Mouse (Mus musculus) neural tube, embryonic 14.5 days (tissue): ENCODE measurements around the gene 9930021J03Rik. TPM values are rescaled to one million over a fixed set of nuclear protein-coding genes. Genes with fewer than 3 reads are reported as not detected.

Source experiments
- ATAC-seq: fragments of 200-750 bp; cut with Nextera tagmentation; 2 replicates; pipeline ENCODE4 v1.8.0; 2017; ENCODE audit warnings: low read depth, mild to moderate bottlenecking, moderate TSS enrichment, moderate library complexity
- H3K27ac ChIP-seq: fragments of 300-500 bp; sonication (generic); 2 replicates; pipeline ENCODE4 v1.5.1; 2014; ENCODE audit warnings: low read depth, mild to moderate bottlenecking, control low read depth, low read length, moderate library complexity, mixed read lengths
- H3K27me3 ChIP-seq: fragments of 300-500 bp; sonication (generic); 2 replicates; pipeline ENCODE4 v1.6.1; 2014; ENCODE audit warnings: low read length; ENCODE audit not compliant: control insufficient read depth, insufficient read depth
- H3K36me3 ChIP-seq: fragments of 300-500 bp; sonication (generic); 2 replicates; pipeline ENCODE4 v1.6.1; 2014; ENCODE audit warnings: low read length, mixed read lengths; ENCODE audit not compliant: control insufficient read depth, insufficient read depth
- H3K4me1 ChIP-seq: fragments of 300-500 bp; sonication (generic); 2 replicates; pipeline ENCODE4 v1.6.1; 2014; ENCODE audit warnings: low read length; ENCODE audit not compliant: control insufficient read depth, insufficient read depth
- H3K4me2 ChIP-seq: fragments of 300-500 bp; sonication (generic); 2 replicates; pipeline ENCODE4 v1.6.1; 2014; ENCODE audit warnings: mild to moderate bottlenecking, low read depth, low read length, control low read depth
- H3K4me3 ChIP-seq: fragments of 300-500 bp; sonication (generic); 2 replicates; pipeline ENCODE4 v1.5.1; 2014; ENCODE audit warnings: low read depth, low read length, control low read depth, mixed read lengths
- H3K9ac ChIP-seq: fragments of 300-500 bp; sonication (generic); replicated peaks from 2 replicates; pipeline ENCODE4 v1.6.1; 2014; ENCODE audit warnings: low read depth, mild to moderate bottlenecking, control low read depth, low read length, mixed read lengths
- H3K9me3 ChIP-seq: fragments of 300-500 bp; sonication (generic); 2 replicates; pipeline ENCODE4 v1.6.1; 2016; ENCODE audit warnings: low read length; ENCODE audit not compliant: control insufficient read depth
- WGBS: fragments of 180-500 bp; shearing (Covaris S2); extraction: QIAGEN DNeasy Blood & Tissue Kit; methylation state at CpG from one replicate; pipeline ENCODE4 v1.1.7; 2014; 5-methylcytosine and 5-hydroxymethylcytosine counted together
- polyA plus RNA-seq: library from polyadenylated mRNA; unstranded; fragments of >200 nt; fragmentation: Nextera tagmentation; extraction: Ambion mirVana; gene quantifications from 2 replicates; pipeline ENCODE4 v1.2.1, GENCODE M21; 2014

9930021J03Rik gene
- polyA plus RNA-seq, 1 experiment from 2014 or later: 10.9 TPM

DNA sequence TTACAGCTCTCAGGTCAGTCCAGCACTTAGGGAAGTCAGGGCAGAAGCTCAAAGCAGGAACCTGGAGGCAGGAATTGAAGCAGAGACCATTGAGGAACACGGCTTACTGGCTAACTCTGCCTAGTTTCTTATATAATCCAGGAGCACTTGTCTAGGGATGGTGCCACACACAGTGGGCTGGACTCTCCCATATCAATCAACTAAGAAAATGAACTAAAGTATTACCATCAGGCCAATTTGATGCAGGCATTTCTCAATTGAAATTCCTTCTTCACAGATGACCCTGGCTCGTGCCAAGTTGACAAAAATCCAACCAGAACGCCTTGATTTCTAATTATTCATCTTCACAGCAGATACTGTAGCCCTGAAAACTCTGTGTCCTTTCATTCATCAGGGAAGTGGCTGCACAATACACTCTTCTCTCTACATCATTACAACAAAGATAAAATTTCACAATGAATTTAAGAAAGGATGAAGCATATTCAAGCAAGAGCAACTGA lies 32.9 kb upstream of the 9930021J03Rik start:
- Histone ChIP-seq H3K4me2 (no peak overlapping the region), H3K27ac (no peak overlapping the region), H3K4me3 (no peak overlapping the region), H3K9ac (no peak overlapping the region), H3K9me3 (no peaks in the 10 kb centered on the region), H3K36me3 (no peaks in the 10 kb centered on the region), H3K4me1 (peaks cover 4% of the 10 kb centered on the region; the same call in 1 of the 2 replicates), H3K27me3 (no peaks in the 10 kb centered on the region)
- 83% methylated on average over 3 of the region's 3 CpGs for WGBS
- no peak for ATAC-seq

DNA sequence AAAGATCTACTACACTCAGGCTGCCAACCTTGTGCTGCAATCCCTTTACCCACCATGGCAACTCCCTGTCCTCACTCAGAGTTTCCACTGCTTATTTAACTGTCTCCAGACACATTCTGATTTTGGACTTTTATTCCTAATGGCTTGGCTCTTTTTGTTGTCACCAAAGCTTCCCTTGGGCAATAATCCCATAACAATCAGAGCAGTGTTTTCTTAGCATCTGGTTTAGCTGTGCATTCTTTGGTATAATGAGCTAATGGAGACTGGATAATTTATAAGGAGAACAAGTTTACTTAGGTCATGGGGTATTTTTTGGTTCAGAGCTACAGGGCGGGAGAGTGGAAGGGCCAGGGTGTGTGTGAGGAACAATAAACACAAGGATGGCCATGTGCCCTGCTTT lies 32.4 kb upstream of the 9930021J03Rik start:
- WGBS: 77% methylated on average over 1 of the region's 1 CpGs
- no peak overlapping the region for H3K9ac ChIP-seq
- no peak overlapping the region for H3K4me3 ChIP-seq
- no peaks in the 10 kb centered on the region for H3K9me3 ChIP-seq
- H3K4me1 ChIP-seq: no peaks in the 10 kb centered on the region; the same call in 1 of the 2 replicates
- H3K27me3 ChIP-seq: no peaks in the 10 kb centered on the region
- no peaks in the 10 kb centered on the region for H3K36me3 ChIP-seq
- no peak overlapping the region for H3K4me2 ChIP-seq
- no peak overlapping the region for H3K27ac ChIP-seq
- no peak for ATAC-seq

DNA sequence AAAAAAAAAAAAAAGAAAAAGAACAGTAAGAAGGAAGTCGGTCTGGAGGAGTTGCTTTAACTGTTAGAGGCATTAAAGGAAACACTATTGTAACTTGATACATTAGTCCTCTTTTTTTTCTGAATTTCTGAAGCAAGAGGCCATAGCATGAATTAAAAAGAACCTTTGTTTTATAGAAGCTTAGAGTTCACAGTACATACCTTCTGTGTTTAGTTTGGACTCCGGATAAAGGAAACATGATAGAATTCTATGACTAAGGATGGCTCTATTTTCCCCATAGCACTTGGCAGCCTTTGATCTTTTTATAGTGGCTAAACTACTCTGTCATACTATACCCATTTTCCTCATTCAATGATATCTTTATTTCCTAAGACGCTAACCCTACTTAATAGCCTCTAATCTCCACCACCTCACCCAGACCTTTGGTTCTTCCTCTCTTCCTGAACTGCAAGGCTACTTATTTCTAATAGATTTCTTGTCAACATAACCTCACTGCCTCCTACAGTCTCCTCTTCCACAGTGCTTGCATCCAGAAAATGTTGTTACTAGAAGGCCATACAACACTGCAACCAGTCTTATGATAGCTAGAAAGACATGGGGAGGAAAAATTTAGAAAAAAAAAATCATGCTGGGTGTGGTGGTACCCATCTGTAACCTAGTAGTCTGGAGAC lies 29.7 kb upstream of the 9930021J03Rik start:
- Histone ChIP-seq H3K27me3 (no peaks in the 10 kb centered on the region), H3K4me3 (no peak overlapping the region)
- 65% methylated on average over 3 of the region's 3 CpGs for WGBS

DNA sequence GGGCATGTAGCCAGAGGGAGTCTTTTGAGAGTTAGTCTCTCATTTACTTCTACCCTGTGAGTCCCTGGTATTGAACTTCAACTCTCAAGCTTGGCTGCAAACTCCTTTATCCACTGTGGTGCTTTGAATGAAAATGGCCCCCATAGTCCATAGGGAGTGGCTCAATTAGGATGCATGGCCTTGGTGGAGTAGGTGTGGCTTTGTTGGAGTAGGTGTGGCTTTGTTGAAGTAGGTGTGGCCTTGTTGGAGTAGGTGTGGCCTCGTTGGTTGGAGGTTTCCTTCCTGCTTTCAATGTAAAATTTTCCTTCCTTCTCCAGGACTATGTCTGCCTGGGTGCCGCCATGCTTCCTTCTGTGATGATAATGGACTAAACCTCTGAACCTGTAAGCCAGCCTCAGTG lies 25.1 kb upstream of the 9930021J03Rik start:
- no peaks in the 10 kb centered on the region for H3K27me3 ChIP-seq
- H3K4me2 ChIP-seq: no peak overlapping the region
- H3K4me3 ChIP-seq: no peak overlapping the region
- no peaks in the 10 kb centered on the region for H3K36me3 ChIP-seq
- no peak overlapping the region for H3K9ac ChIP-seq
- H3K27ac ChIP-seq: no peak overlapping the region
- H3K9me3 ChIP-seq: no peaks in the 10 kb centered on the region
- no peaks in the 10 kb centered on the region for H3K4me1 ChIP-seq
- 79% methylated on average over 2 of the region's 2 CpGs for WGBS
- ATAC-seq: no peak

More for the DNA sequence above, 29.7 kb upstream of the 9930021J03Rik start:
- Histone ChIP-seq H3K9me3 (no peaks in the 10 kb centered on the region), H3K4me2 (no peak overlapping the region), H3K9ac (no peak overlapping the region), H3K36me3 (no peaks in the 10 kb centered on the region), H3K27ac (no peak overlapping the region), H3K4me1 (no peaks in the 10 kb centered on the region)
- ATAC-seq: no peak

- Histone ChIP-seq H3K36me3 (no peaks in the 10 kb centered on the region), H3K4me2 (no peak overlapping the region), H3K27me3 (no peaks in the 10 kb centered on the region), H3K9me3 (no peaks in the 10 kb centered on the region), H3K9ac (no peak overlapping the region), H3K4me1 (no peaks in the 10 kb centered on the region), H3K4me3 (no peak overlapping the region), H3K27ac (no peak overlapping the region)
- 81% methylated on average over 5 of the region's 5 CpGs for WGBS
- ATAC-seq: no peak
Measured at GRCm38 (mm10) chr19:29828558-29828957, 22.8 kb upstream of the 9930021J03Rik start.

GRCm38 (mm10) chr19:29826686-29827085 lies 20.9 kb upstream of the 9930021J03Rik start:
- H3K27me3 ChIP-seq: no peaks in the 10 kb centered on the region
- 89% methylated on average over 1 of the region's 1 CpGs for WGBS

DNA sequence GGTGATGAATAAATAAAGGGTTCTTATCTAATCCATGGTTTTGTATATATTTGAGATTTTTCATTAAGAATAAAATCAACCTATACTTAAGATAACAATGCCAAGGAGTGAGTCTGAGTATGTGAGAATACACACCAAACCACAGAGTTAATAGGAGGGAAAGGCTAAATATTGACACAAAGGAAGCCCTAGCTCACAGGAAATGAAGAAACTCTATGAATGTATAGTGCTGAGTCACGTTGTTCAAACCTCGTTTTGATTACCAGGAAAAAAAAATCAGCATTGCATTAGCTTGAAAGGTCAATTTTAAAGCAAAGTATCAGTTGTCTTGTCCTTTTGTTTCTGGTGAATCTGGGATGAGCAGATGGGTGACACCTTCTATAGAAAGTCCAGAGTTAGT lies 19.2 kb upstream of the 9930021J03Rik start:
- no peaks in the 10 kb centered on the region for H3K9me3 ChIP-seq
- 77% methylated on average over 2 of the region's 2 CpGs for WGBS
- no peak overlapping the region for H3K27ac ChIP-seq
- no peak overlapping the region for H3K4me2 ChIP-seq
- no peaks in the 10 kb centered on the region for H3K4me1 ChIP-seq
- H3K9ac ChIP-seq: no peak overlapping the region
- H3K4me3 ChIP-seq: no peak overlapping the region
- no peak for ATAC-seq
- no peaks in the 10 kb centered on the region for H3K36me3 ChIP-seq
- no peaks in the 10 kb centered on the region for H3K27me3 ChIP-seq

More at GRCm38 (mm10) chr19:29826686-29827085, 20.9 kb upstream of the 9930021J03Rik start:
- ATAC-seq: peak; percentile 85; the same call in 1 of the 2 replicates
- Histone ChIP-seq H3K4me3 (no peak overlapping the region), H3K36me3 (no peaks in the 10 kb centered on the region), H3K9ac (no peak overlapping the region), H3K27ac (no peak overlapping the region), H3K4me1 (no peaks in the 10 kb centered on the region), H3K4me2 (no peak overlapping the region), H3K9me3 (no peaks in the 10 kb centered on the region)

GRCm38 (mm10) chr19:29824034-29824700 lies 18.4 kb upstream of the 9930021J03Rik start:
- Histone ChIP-seq H3K27me3 (no peaks in the 10 kb centered on the region), H3K4me2 (no peak overlapping the region), H3K4me1 (no peaks in the 10 kb centered on the region), H3K27ac (no peak overlapping the region), H3K36me3 (no peaks in the 10 kb centered on the region), H3K9ac (no peak overlapping the region), H3K9me3 (no peaks in the 10 kb centered on the region), H3K4me3 (no peak overlapping the region)
- WGBS: 45% methylated on average over 6 of the region's 6 CpGs
- ATAC-seq: no peak

- H3K27me3 ChIP-seq: no peaks in the 10 kb centered on the region
- no peak overlapping the region for H3K4me3 ChIP-seq
- H3K4me1 ChIP-seq: no peaks in the 10 kb centered on the region
- no peaks in the 10 kb centered on the region for H3K9me3 ChIP-seq
- H3K27ac ChIP-seq: no peak overlapping the region
- no peak for ATAC-seq
- no peaks in the 10 kb centered on the region for H3K36me3 ChIP-seq
- no peak overlapping the region for H3K4me2 ChIP-seq
- H3K9ac ChIP-seq: no peak overlapping the region
- WGBS: 68% methylated on average over 12 of the region's 12 CpGs
Measured at GRCm38 (mm10) chr19:29823456-29824010, 17.7 kb upstream of the 9930021J03Rik start.
